Mouse (Mus musculus) neural tube, embryonic 11.5 days (tissue): Measurements from ENCODE around the gene Cacna1c. TPM values are rescaled to one million over a fixed set of nuclear protein-coding genes. Genes with fewer than 3 reads are reported as not detected.

Experiments used
- ATAC-seq: fragments of 200-750 bp; cut with Nextera tagmentation; 2 replicates; pipeline ENCODE4 v1.8.0; 2017; ENCODE audit warnings: moderate number of reproducible peaks, mild to moderate bottlenecking, moderate TSS enrichment, moderate library complexity; ENCODE audit not compliant: insufficient read depth, low FRiP score, low TSS enrichment
- DNase-seq: peaks from one replicate; pipeline ENCODE4 v3.0.0-alpha.2; 2015; ENCODE audit warnings: low spot score
- H3K27ac ChIP-seq: fragments of 300-500 bp; sonication (generic); 2 replicates; pipeline ENCODE4 v1.5.1; 2014; ENCODE audit warnings: low read depth, mild to moderate bottlenecking, low read length
- H3K27me3 ChIP-seq: fragments of 300-500 bp; sonication (generic); 2 replicates; pipeline ENCODE4 v1.6.1; 2014; ENCODE audit warnings: mild to moderate bottlenecking, low read length, mixed read lengths; ENCODE audit not compliant: control insufficient read depth, insufficient read depth
- H3K36me3 ChIP-seq: fragments of 300-500 bp; sonication (generic); 2 replicates; pipeline ENCODE4 v1.6.1; 2014; ENCODE audit warnings: mild to moderate bottlenecking, low read length, moderate library complexity, mixed read lengths; ENCODE audit not compliant: control insufficient read depth, insufficient read depth
- H3K4me1 ChIP-seq: fragments of 300-500 bp; sonication (generic); 2 replicates; pipeline ENCODE4 v1.6.1; 2014; ENCODE audit warnings: low read length, mixed read lengths; ENCODE audit not compliant: control insufficient read depth, insufficient read depth
- H3K4me2 ChIP-seq: fragments of 300-500 bp; sonication (generic); 2 replicates; pipeline ENCODE4 v1.6.1; 2014; ENCODE audit warnings: low read depth, mild to moderate bottlenecking, moderate library complexity
- H3K4me3 ChIP-seq: fragments of 300-500 bp; sonication (generic); 2 replicates; pipeline ENCODE4 v1.5.1; 2014; ENCODE audit warnings: low read depth, low read length
- H3K9ac ChIP-seq: fragments of 300-500 bp; sonication (generic); 2 replicates; pipeline ENCODE4 v1.6.1; 2014; ENCODE audit warnings: mild to moderate bottlenecking, low read length
- H3K9me3 ChIP-seq: fragments of 300-500 bp; sonication (generic); 2 replicates; pipeline ENCODE4 v1.6.1; 2016; ENCODE audit warnings: low read length; ENCODE audit not compliant: control insufficient read depth
- WGBS: fragments of 180-500 bp; shearing (Covaris S2); extraction: QIAGEN DNeasy Blood & Tissue Kit; methylation state at CpG from one replicate; pipeline ENCODE4 v1.1.7; 2014; 5-methylcytosine and 5-hydroxymethylcytosine counted together
- polyA plus RNA-seq: library from polyadenylated mRNA; unstranded; fragments of >200 nt; fragmentation: Nextera tagmentation; extraction: Ambion mirVana; gene quantifications from 2 replicates; pipeline ENCODE4 v1.2.1, GENCODE M21; 2014

The Cacna1c gene
- polyA plus RNA-seq, 1 experiment from 2014 or later: 3.3 TPM

DNA sequence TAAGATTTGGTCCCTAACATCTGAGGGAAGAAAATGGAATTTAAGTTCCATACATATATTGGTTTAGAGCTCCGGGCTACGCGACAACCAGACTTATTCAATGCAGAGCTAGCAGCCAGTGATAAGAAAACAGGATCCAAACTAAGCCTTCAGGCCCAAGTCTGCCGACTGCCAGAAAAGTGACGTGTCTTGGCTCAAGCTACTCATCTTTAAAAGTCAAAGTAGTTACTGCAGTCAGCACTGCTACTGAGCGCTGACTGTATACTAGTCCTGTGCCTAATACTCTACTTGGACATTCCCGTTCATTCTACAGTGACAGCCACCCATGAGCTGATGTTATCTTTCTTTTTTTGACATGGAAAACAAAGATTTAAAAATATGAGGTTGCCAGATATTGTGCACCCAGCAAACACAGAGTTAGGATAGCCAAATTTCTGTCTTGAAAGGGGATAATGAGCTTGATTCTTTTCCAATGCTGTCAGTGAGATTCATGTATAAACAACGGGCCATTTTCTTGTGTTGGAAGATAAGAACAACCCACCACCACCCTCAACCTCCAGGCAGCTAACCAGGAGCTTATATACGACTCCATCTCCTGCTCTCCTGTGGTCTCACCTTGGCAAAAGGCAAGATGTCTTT is 456.1 kb downstream of the Cacna1c start:
- Histone ChIP-seq H3K9ac (no peak overlapping the region), H3K36me3 (no peaks in the 10 kb centered on the region), H3K27ac (no peak overlapping the region), H3K4me2 (no peak overlapping the region), H3K4me1 (no peaks in the 10 kb centered on the region), H3K9me3 (no peaks in the 10 kb centered on the region), H3K4me3 (no peak overlapping the region), H3K27me3 (no peaks in the 10 kb centered on the region)
- WGBS: 93% methylated on average over 9 of the region's 9 CpGs
- ATAC-seq: no peak
- DNase-seq: no peak

DNA sequence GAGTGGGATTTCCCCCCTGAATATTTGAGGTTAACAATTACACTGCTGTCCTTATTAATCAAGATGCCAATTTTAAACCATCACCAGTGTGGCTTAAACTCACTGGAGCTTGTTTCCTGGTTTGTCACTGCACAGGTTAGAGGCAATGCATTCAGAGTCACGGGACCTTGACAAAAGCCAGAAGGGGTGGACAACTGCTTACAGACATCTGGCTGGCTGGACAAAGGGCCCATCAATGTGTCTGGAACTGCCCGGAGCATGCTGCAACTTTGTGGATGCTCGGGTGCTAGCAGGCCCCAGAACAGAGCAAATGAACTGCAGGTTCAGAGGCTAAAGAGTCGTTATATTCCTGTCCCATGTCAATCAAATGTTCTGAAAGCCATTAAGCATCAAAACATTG is 456.9 kb downstream of the Cacna1c start:
- no peak overlapping the region for H3K9ac ChIP-seq
- DNase-seq: no peak
- H3K4me1 ChIP-seq: no peaks in the 10 kb centered on the region
- no peak overlapping the region for H3K4me3 ChIP-seq
- H3K27me3 ChIP-seq: no peaks in the 10 kb centered on the region
- H3K27ac ChIP-seq: no peak overlapping the region
- no peak overlapping the region for H3K4me2 ChIP-seq
- ATAC-seq: no peak
- WGBS: 70% methylated on average over 4 of the region's 4 CpGs
- H3K9me3 ChIP-seq: no peaks in the 10 kb centered on the region
- no peaks in the 10 kb centered on the region for H3K36me3 ChIP-seq

- no peak overlapping the region for H3K9ac ChIP-seq
- 70% methylated on average over 3 of the region's 3 CpGs for WGBS
- no peak for ATAC-seq
- no peak overlapping the region for H3K4me2 ChIP-seq
- H3K9me3 ChIP-seq: no peaks in the 10 kb centered on the region
- no peaks in the 10 kb centered on the region for H3K36me3 ChIP-seq
- no peaks in the 10 kb centered on the region for H3K4me1 ChIP-seq
- DNase-seq: no peak
- H3K27ac ChIP-seq: no peak overlapping the region
- no peaks in the 10 kb centered on the region for H3K27me3 ChIP-seq
- H3K4me3 ChIP-seq: no peak overlapping the region
These were observed 457.6 kb downstream of the Cacna1c start for GRCm38 (mm10) chr6:118738656-118739055.

- 83% methylated on average over 6 of the region's 6 CpGs for WGBS
- no peaks in the 10 kb centered on the region for H3K4me1 ChIP-seq
- H3K9me3 ChIP-seq: no peaks in the 10 kb centered on the region
- H3K9ac ChIP-seq: no peak overlapping the region
- no peak overlapping the region for H3K4me3 ChIP-seq
- no peak overlapping the region for H3K27ac ChIP-seq
- DNase-seq (no peak), ATAC-seq (no peak)
- no peaks in the 10 kb centered on the region for H3K27me3 ChIP-seq
- no peaks in the 10 kb centered on the region for H3K36me3 ChIP-seq
- no peak overlapping the region for H3K4me2 ChIP-seq
These were observed 459.1 kb downstream of the Cacna1c start for GRCm38 (mm10) chr6:118737078-118737477.

GRCm38 (mm10) chr6:118736491-118736890 is 459.7 kb downstream of the Cacna1c start:
- no peaks in the 10 kb centered on the region for H3K9me3 ChIP-seq
- H3K9ac ChIP-seq: no peak overlapping the region
- no peak overlapping the region for H3K4me3 ChIP-seq
- DNase-seq (no peak), ATAC-seq (no peak)
- WGBS: 84% methylated on average over 7 of the region's 7 CpGs
- H3K4me1 ChIP-seq: no peaks in the 10 kb centered on the region
- H3K36me3 ChIP-seq: no peaks in the 10 kb centered on the region
- no peak overlapping the region for H3K27ac ChIP-seq
- no peak overlapping the region for H3K4me2 ChIP-seq
- no peaks in the 10 kb centered on the region for H3K27me3 ChIP-seq

DNA sequence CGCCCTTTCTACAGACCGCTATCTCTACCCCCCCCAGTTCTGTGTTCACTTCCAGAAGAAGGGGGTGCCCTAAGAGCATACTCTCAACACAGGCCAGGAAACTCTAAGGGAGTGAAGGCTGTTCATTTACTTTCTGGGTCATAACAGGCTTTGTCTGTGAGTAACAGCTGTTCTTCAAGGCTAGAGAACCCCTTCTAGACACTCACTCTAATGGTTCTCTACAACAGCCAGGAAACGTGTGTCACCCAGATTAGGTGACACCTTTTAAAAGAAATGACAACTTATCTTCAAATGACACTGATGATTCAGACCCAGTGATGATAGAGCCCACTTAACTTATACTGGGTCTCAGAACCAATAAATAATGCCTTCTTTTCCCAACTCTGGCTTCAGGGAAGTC is 461.1 kb downstream of the Cacna1c start:
- Histone ChIP-seq H3K36me3 (no peaks in the 10 kb centered on the region), H3K27me3 (no peaks in the 10 kb centered on the region), H3K9me3 (no peaks in the 10 kb centered on the region), H3K4me3 (no peak overlapping the region), H3K4me1 (no peaks in the 10 kb centered on the region), H3K4me2 (no peak overlapping the region), H3K27ac (no peak overlapping the region), H3K9ac (no peak overlapping the region)
- WGBS: 97% methylated on average over 3 of the region's 3 CpGs
- DNase-seq: no peak
- ATAC-seq: no peak

GRCm38 (mm10) chr6:118731937-118732336 is 464.3 kb downstream of the Cacna1c start:
- 90% methylated on average over 3 of the region's 3 CpGs for WGBS
- ATAC-seq (no peak), DNase-seq (no peak)
- Histone ChIP-seq H3K36me3 (no peaks in the 10 kb centered on the region), H3K27ac (no peak overlapping the region), H3K4me2 (no peak overlapping the region), H3K4me3 (no peak overlapping the region), H3K9ac (no peak overlapping the region), H3K27me3 (no peaks in the 10 kb centered on the region), H3K9me3 (no peaks in the 10 kb centered on the region), H3K4me1 (no peaks in the 10 kb centered on the region)

DNA sequence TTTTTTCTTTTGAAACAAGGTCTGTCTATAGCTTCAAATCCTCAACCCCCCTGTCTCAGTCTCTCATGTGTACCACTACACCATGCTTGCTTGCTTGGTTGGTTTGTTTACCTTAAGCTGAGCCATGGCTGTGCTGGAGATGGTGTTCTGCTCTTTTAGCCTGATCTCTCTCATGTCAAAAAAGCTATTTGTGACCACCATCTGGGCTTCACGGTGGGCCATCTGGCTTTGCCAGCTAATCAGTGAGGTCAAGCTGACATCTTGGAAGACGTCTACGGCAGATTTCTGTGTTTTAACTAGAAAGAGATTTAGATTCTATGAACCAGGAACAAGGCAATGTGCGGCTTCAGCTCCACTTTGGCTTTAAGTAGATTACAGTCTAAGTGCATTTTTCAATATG is 471.3 kb downstream of the Cacna1c start:
- H3K27ac ChIP-seq: no peak overlapping the region
- H3K9me3 ChIP-seq: no peaks in the 10 kb centered on the region
- WGBS: 63% methylated on average over 4 of the region's 4 CpGs
- no peaks in the 10 kb centered on the region; the same call in 1 of the 2 replicates for H3K4me1 ChIP-seq
- H3K27me3 ChIP-seq: no peaks in the 10 kb centered on the region
- H3K9ac ChIP-seq: no peak overlapping the region
- H3K36me3 ChIP-seq: no peaks in the 10 kb centered on the region
- DNase-seq (no peak), ATAC-seq (no peak)
- no peak overlapping the region for H3K4me3 ChIP-seq
- no peak overlapping the region for H3K4me2 ChIP-seq

DNA sequence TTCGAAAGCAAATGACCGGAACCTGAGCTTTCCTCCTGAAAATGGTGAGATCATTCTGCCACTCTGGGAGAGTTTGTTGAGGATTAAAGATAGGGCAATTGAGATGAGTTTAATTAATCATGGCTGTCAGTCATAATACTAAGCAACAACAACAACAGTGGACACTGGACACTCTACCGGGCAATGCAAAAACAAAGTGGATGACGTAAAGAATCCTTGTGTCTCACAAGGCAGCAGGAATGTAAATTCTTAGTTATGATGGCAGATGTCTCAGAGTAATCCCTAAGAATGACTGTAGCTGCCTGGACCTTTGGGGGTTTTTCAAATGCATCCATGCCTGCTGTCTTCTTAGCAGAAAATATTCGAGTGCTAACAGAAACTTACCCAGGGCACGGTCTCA is 471.8 kb downstream of the Cacna1c start:
- Histone ChIP-seq H3K4me1 (no peaks in the 10 kb centered on the region; the same call in 1 of the 2 replicates), H3K27me3 (no peaks in the 10 kb centered on the region), H3K9ac (no peak overlapping the region), H3K27ac (no peak overlapping the region), H3K36me3 (no peaks in the 10 kb centered on the region), H3K4me3 (no peak overlapping the region), H3K9me3 (no peaks in the 10 kb centered on the region), H3K4me2 (no peak overlapping the region)
- ATAC-seq (no peak), DNase-seq (no peak)
- 83% methylated on average over 6 of the region's 6 CpGs for whole genome bisulfite sequencing
